Comparison of ENCODE assay signal across 9 mouse cellular contexts in the genomic region with DNA sequence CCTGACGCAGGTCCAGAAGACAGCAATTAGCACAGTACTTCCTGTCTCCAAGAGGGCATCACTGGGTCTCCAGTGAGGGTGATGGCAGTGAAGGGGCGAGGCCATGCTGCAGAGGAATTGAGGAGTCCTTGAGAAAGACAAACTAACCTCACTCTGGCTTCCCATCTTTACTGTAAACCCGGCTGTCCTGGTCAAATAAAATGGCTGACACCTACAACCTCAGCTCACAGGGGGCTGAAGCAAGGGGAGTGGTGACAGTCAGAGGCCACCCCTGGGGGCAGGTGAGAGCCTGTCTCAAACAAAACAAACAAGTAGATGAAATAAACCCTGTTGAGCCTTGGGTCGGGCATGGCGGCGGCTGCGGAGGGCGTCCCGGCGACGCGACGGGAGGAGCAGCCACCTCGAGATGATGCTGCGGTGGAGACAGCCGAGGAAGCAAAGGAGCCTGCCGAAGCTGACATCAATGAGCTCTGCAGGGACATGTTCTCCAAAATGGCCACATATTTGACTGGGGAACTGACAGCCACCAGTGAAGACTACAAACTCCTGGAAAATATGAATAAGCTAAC. TPM values are rescaled to one million over a fixed set of nuclear protein-coding genes. Genes with fewer than 3 reads are reported as not detected.
DNase-seq lines count a peak whose midpoint lies in the region; ATAC-seq lines count a peak whose summit lies in the region.
"Had no signal": no experiment of that assay in that cellular context is flagged by ENCODE, and none has a peak within 500 bp of the region (broad histone marks: within the 10 kb centered on the region; RNA-seq: fewer than 3 reads in every experiment).

No protein-coding gene starts in this region.

- H3K27ac ChIP-seq in lung, embryonic 15.5 days, result no peak overlapping the region
- no peak overlapping the region for H3K27ac ChIP-seq in heart, embryonic 15.5 days
- no peak overlapping the region for H3K27ac ChIP-seq in limb, embryonic 13.5 days
- no peak overlapping the region for H3K27ac ChIP-seq in stomach, embryonic 15.5 days

- H3K4me2 ChIP-seq in lung, embryonic 15.5 days, result peak overlapping the region; percentile 59
- H3K4me2 ChIP-seq in heart, embryonic 15.5 days, result peak overlapping the region; percentile 64
- H3K4me2 ChIP-seq in limb, embryonic 13.5 days (replicated peaks), result peak overlapping the region; percentile 51
- peak overlapping the region; percentile 53 for H3K4me2 ChIP-seq in stomach, embryonic 15.5 days

- ATAC-seq in lung, embryonic 15.5 days (ENCODE audit: borderline replicate concordance, extremely low read depth, low FRiP score, low TSS enrichment), result no peak; the same call in 1 of the 2 replicates
- ATAC-seq in heart, embryonic 15.5 days (replicated peaks; ENCODE audit: insufficient number of reproducible peaks, insufficient read depth, low FRiP score, low read depth), result no peak
- no peak for ATAC-seq in limb, embryonic 13.5 days (ENCODE audit: low FRiP score, low read depth)
- ATAC-seq in stomach, embryonic 15.5 days (ENCODE audit: insufficient read depth, low FRiP score, low read depth), result no peak

- H3K9me3 ChIP-seq in lung, embryonic 15.5 days, result no peaks in the 10 kb centered on the region
- no peaks in the 10 kb centered on the region for H3K9me3 ChIP-seq in heart, embryonic 15.5 days (replicated peaks)
- no peaks in the 10 kb centered on the region for H3K9me3 ChIP-seq in limb, embryonic 13.5 days
- H3K9me3 ChIP-seq in stomach, embryonic 15.5 days, result no peaks in the 10 kb centered on the region

- peak overlapping the region; percentile 28 for H3K4me3 ChIP-seq in lung, embryonic 15.5 days
- H3K4me3 ChIP-seq in heart, embryonic 15.5 days, result peak overlapping the region; percentile 41
- H3K4me3 ChIP-seq in limb, embryonic 13.5 days, result peak overlapping the region; percentile 27
- peak overlapping the region; percentile 30 for H3K4me3 ChIP-seq in stomach, embryonic 15.5 days (replicated peaks)

- H3K36me3 ChIP-seq in lung, embryonic 15.5 days, result no peaks in the 10 kb centered on the region
- no peaks in the 10 kb centered on the region for H3K36me3 ChIP-seq in heart, embryonic 15.5 days
- no peaks in the 10 kb centered on the region for H3K36me3 ChIP-seq in limb, embryonic 13.5 days
- H3K36me3 ChIP-seq in stomach, embryonic 15.5 days, result no peaks in the 10 kb centered on the region

- no peak for DNase-seq in lung, postnatal 10 days
- DNase-seq in left cerebral cortex, adult 18-20 months (ENCODE audit: low spot score in 2 of 2), result no peak
- DNase-seq in layer of hippocampus, postnatal 25 days (ENCODE audit: extremely low spot score in 1 of 2, low spot score in 1 of 2), result no peak
- DNase-seq: embryo, embryonic 11 days; left cerebral cortex, postnatal 4 days had no signal

- no peaks in the 10 kb centered on the region for H3K27me3 ChIP-seq in lung, embryonic 15.5 days
- no peaks in the 10 kb centered on the region for H3K27me3 ChIP-seq in heart, embryonic 15.5 days
- no peaks in the 10 kb centered on the region for H3K27me3 ChIP-seq in limb, embryonic 13.5 days
- no peaks in the 10 kb centered on the region for H3K27me3 ChIP-seq in stomach, embryonic 15.5 days (replicated peaks)

- H3K4me1 ChIP-seq in lung, embryonic 15.5 days, result peaks cover 16% of the 10 kb centered on the region
- peaks cover 28% of the 10 kb centered on the region for H3K4me1 ChIP-seq in heart, embryonic 15.5 days (replicated peaks)
- H3K4me1 ChIP-seq in limb, embryonic 13.5 days, result peaks cover 14% of the 10 kb centered on the region
- peaks cover 7% of the 10 kb centered on the region; the same call in 1 of the 2 replicates for H3K4me1 ChIP-seq in stomach, embryonic 15.5 days

- no peak overlapping the region for H3K9ac ChIP-seq in lung, embryonic 15.5 days
- no peak overlapping the region for H3K9ac ChIP-seq in heart, embryonic 15.5 days
- H3K9ac ChIP-seq in limb, embryonic 13.5 days, result no peak overlapping the region
- H3K9ac ChIP-seq in stomach, embryonic 15.5 days, result no peak overlapping the region

- 40% methylated on average over 17 of the region's 17 CpGs for WGBS in lung, embryonic 15.5 days
- 36% methylated on average over 17 of the region's 17 CpGs for WGBS in heart, embryonic 15.5 days
- WGBS in limb, embryonic 13.5 days, result 42% methylated on average over 17 of the region's 17 CpGs
- WGBS in stomach, embryonic 15.5 days, result 42% methylated on average over 17 of the region's 17 CpGs

RNA-seq across cellular contexts. Expression of a gene that starts 57.1 kb away (rescaled TPM):
- 0.45 and 1.2 TPM in 2 replicates for polyA plus RNA-seq in lung, embryonic 15.5 days (2015; fragmentation: Nextera tagmentation; extraction: Ambion mirVana)
- 0.58 and 1.0 TPM in 2 replicates for polyA plus RNA-seq in heart, embryonic 15.5 days (2015; fragmentation: Nextera tagmentation; extraction: Ambion mirVana)
- polyA plus RNA-seq in limb, embryonic 13.5 days (2015; fragmentation: Nextera tagmentation; extraction: Ambion mirVana), result 1.3 and 1.6 TPM in 2 replicates
- polyA plus RNA-seq in stomach, embryonic 15.5 days (2015; fragmentation: Nextera tagmentation; extraction: Ambion mirVana), result 0.57 and 1.7 TPM in 2 replicates
- total RNA-seq in left cerebral cortex, adult 18-20 months (2021), result 100 to 1,000 TPM; 159 to 162 TPM
- total RNA-seq in layer of hippocampus, postnatal 25 days (2021), result 10 to 100 TPM; 74.2 to 85.2 TPM
